Mouse (Mus musculus) midbrain, postnatal 0 days (tissue): ENCODE results near the gene Creld1. TPM values are rescaled to one million over a fixed set of nuclear protein-coding genes. Genes with fewer than 3 reads are reported as not detected.

Source experiments
- ATAC-seq: fragments of 200-750 bp; cut with Nextera tagmentation; 2 replicates; pipeline ENCODE4 v1.8.0; 2017; ENCODE audit warnings: moderate number of reproducible peaks, mild to moderate bottlenecking, moderate TSS enrichment, moderate library complexity; ENCODE audit not compliant: low FRiP score
- DNase-seq: peaks from one replicate; pipeline ENCODE4 v3.0.0-alpha.2; 2015; ENCODE audit warnings: low spot score
- H3K27ac ChIP-seq: fragments of 300-500 bp; sonication (generic); 2 replicates; pipeline ENCODE4 v1.5.1; 2014; ENCODE audit warnings: low read depth, mild to moderate bottlenecking, low read length, mixed read lengths
- H3K27me3 ChIP-seq: fragments of 300-500 bp; sonication (generic); 2 replicates; pipeline ENCODE4 v1.6.1; 2014; ENCODE audit warnings: low read length, control low read depth, mixed read lengths; ENCODE audit not compliant: insufficient read depth
- H3K36me3 ChIP-seq: fragments of 300-500 bp; sonication (generic); 2 replicates; pipeline ENCODE4 v1.6.1; 2014; ENCODE audit warnings: low read length, control low read depth, mixed read lengths; ENCODE audit not compliant: insufficient read depth
- H3K4me1 ChIP-seq: fragments of 300-500 bp; sonication (generic); 2 replicates; pipeline ENCODE4 v1.6.1; 2014; ENCODE audit warnings: mild to moderate bottlenecking, control low read depth, antibody characterized with exemption, low read length, mixed read lengths; ENCODE audit not compliant: insufficient read depth
- H3K4me2 ChIP-seq: fragments of 300-500 bp; sonication (generic); 2 replicates; pipeline ENCODE4 v1.6.1; 2014; ENCODE audit warnings: low read depth, mild to moderate bottlenecking, low read length, mixed read lengths; ENCODE audit not compliant: poor library complexity, severe bottlenecking
- H3K4me3 ChIP-seq: fragments of 300-500 bp; sonication (generic); 2 replicates; pipeline ENCODE4 v1.5.1; 2014; ENCODE audit warnings: low read depth, mild to moderate bottlenecking, low read length, moderate library complexity
- H3K9ac ChIP-seq: fragments of 300-500 bp; sonication (generic); replicated peaks from 2 replicates; pipeline ENCODE4 v1.6.1; 2014; ENCODE audit warnings: mild to moderate bottlenecking, low read length, moderate library complexity, mixed read lengths; ENCODE audit not compliant: poor library complexity, severe bottlenecking
- H3K9me3 ChIP-seq: fragments of 300-500 bp; sonication (generic); 2 replicates; pipeline ENCODE4 v1.6.1; 2016; ENCODE audit warnings: low read length, control low read depth
- CTCF ChIP-seq: IDR thresholded peaks from 2 replicates; pipeline ENCODE4 v1.5.1; 2016; ENCODE audit warnings: antibody characterized with exemption, mild to moderate bottlenecking
- WGBS: fragments of 180-500 bp; shearing (Covaris S2); extraction: QIAGEN DNeasy Blood & Tissue Kit; methylation state at CpG from one replicate; pipeline ENCODE4 v1.1.7; 2014; 5-methylcytosine and 5-hydroxymethylcytosine counted together
- polyA plus RNA-seq: library from polyadenylated mRNA; unstranded; fragments of >200 nt; fragmentation: Nextera tagmentation; extraction: Ambion mirVana; gene quantifications from 2 replicates; pipeline ENCODE4 v1.2.1, GENCODE M21; 2015
- total RNA-seq: library from RNA; depleted of rRNA; stranded (reverse); fragments of >200 nt; gene quantifications from 2 replicates; pipeline ENCODE4 v1.2.3, GENCODE M21; 2014

The Creld1 gene
- total and polyA plus RNA-seq, 2 experiments from 2014 or later: 43.0 to 56.6 TPM

- H3K36me3 ChIP-seq: peaks cover 33% of the 10 kb centered on the region
- peak; percentile 81 for DNase-seq
- peak overlapping the region; percentile 44 for H3K4me2 ChIP-seq
- 2% methylated on average over 53 of the region's 54 CpGs for WGBS
- no peaks in the 10 kb centered on the region for H3K9me3 ChIP-seq
- peak overlapping the region; percentile 67 for H3K27ac ChIP-seq
- H3K9ac ChIP-seq: peak overlapping the region; percentile 39; the same call in 1 of the 2 replicates
- TF ChIP-seq CTCF: peak; percentile 72
- no peaks in the 10 kb centered on the region for H3K4me1 ChIP-seq
- peak; percentile 83 for ATAC-seq
- no peaks in the 10 kb centered on the region for H3K27me3 ChIP-seq
- peak overlapping the region; percentile 32 for H3K4me3 ChIP-seq
Measured at GRCm38 (mm10) chr6:113494258-113494788, 11.2 kb downstream of the Creld1 start.

GRCm38 (mm10) chr6:113495071-113495675 lies 12.1 kb downstream of the Creld1 start:
- no peak for TF ChIP-seq CTCF
- H3K27ac ChIP-seq: no peak overlapping the region
- ATAC-seq (peak; percentile 5; the same call in 1 of the 2 replicates), DNase-seq (no peak)
- no peaks in the 10 kb centered on the region for H3K4me1 ChIP-seq
- 55% methylated on average over 28 of the region's 28 CpGs for WGBS
- H3K9me3 ChIP-seq: no peaks in the 10 kb centered on the region
- no peaks in the 10 kb centered on the region for H3K27me3 ChIP-seq
- peak overlapping the region; percentile 44 for H3K4me2 ChIP-seq
- peak overlapping the region; percentile 32; the same call in 1 of the 2 replicates for H3K4me3 ChIP-seq
- H3K36me3 ChIP-seq: peaks cover 24% of the 10 kb centered on the region
- H3K9ac ChIP-seq: 0 out of 2 replicates have a peak overlapping the region, but pooled peaks have one; percentile 8

GRCm38 (mm10) chr6:113499346-113499745 lies 16.2 kb downstream of the Creld1 start:
- no peak for TF ChIP-seq CTCF
- no peak for DNase-seq
- Histone ChIP-seq H3K4me1 (no peaks in the 10 kb centered on the region), H3K4me2 (no peak overlapping the region), H3K4me3 (no peak overlapping the region), H3K9ac (no peak overlapping the region), H3K27me3 (no peaks in the 10 kb centered on the region), H3K36me3 (peaks cover 14% of the 10 kb centered on the region; the same call in 1 of the 2 replicates), H3K9me3 (no peaks in the 10 kb centered on the region), H3K27ac (no peak overlapping the region)
- no peak for ATAC-seq
- 72% methylated on average over 6 of the region's 6 CpGs for WGBS

- peak within 1 kb of the TSS; percentile 85 for H3K9ac ChIP-seq
- no peaks in the 10 kb centered on the region for H3K27me3 ChIP-seq
- no peaks in the 10 kb centered on the region for H3K9me3 ChIP-seq
- 2% methylated on average over 32 of the region's 32 CpGs for WGBS
- peak within 1 kb of the TSS; percentile 27; the same call in 1 of the 2 replicates for H3K27ac ChIP-seq
- DNase-seq (peak; percentile 81), ATAC-seq (peak; percentile 88)
- peak within 1 kb of the TSS; percentile 67 for H3K4me3 ChIP-seq
- TF ChIP-seq CTCF: no peak
- no peaks in the 10 kb centered on the region for H3K4me1 ChIP-seq
- peaks cover 7% of the 10 kb centered on the region; the same call in 1 of the 2 replicates for H3K36me3 ChIP-seq
- H3K4me2 ChIP-seq: peak within 1 kb of the TSS; percentile 74
Measured at GRCm38 (mm10) chr6:113501388-113502084, 18.4 kb downstream of the Creld1 start, which contains the start of gene Prrt3. TSS of gene Prrt3 (minus strand) at chr6:113501931.

- no peak for TF ChIP-seq CTCF
- ATAC-seq: no peak
Measured at GRCm38 (mm10) chr6:113502801-113503200, 19.7 kb downstream of the Creld1 start.

GRCm38 (mm10) chr6:113505689-113506088 lies 22.6 kb downstream of the Creld1 start:
- no peaks in the 10 kb centered on the region for H3K9me3 ChIP-seq
- 74% methylated on average over 1 of the region's 1 CpGs for WGBS
- ATAC-seq: no peak

More at GRCm38 (mm10) chr6:113502801-113503200, 19.7 kb downstream of the Creld1 start:
- Histone ChIP-seq H3K9ac (no peak overlapping the region), H3K27ac (no peak overlapping the region), H3K4me1 (no peaks in the 10 kb centered on the region), H3K4me3 (no peak overlapping the region), H3K4me2 (no peak overlapping the region), H3K27me3 (no peaks in the 10 kb centered on the region), H3K36me3 (0 out of 2 replicates have a peak, but pooled peaks cover under 1% of the 10 kb centered on the region), H3K9me3 (no peaks in the 10 kb centered on the region)
- WGBS: 52% methylated on average over 2 of the region's 2 CpGs
- DNase-seq: no peak

More at GRCm38 (mm10) chr6:113505689-113506088, 22.6 kb downstream of the Creld1 start:
- no peaks in the 10 kb centered on the region for H3K36me3 ChIP-seq
- no peak overlapping the region for H3K4me3 ChIP-seq
- no peaks in the 10 kb centered on the region for H3K4me1 ChIP-seq
- no peak overlapping the region for H3K4me2 ChIP-seq
- no peak for TF ChIP-seq CTCF
- no peaks in the 10 kb centered on the region for H3K27me3 ChIP-seq
- no peak for DNase-seq
- H3K27ac ChIP-seq: no peak overlapping the region
- no peak overlapping the region for H3K9ac ChIP-seq
